Mouse (Mus musculus): ENCODE results near the gene Clec2e. TPM values are rescaled to one million over a fixed set of nuclear protein-coding genes. Genes with fewer than 3 reads are reported as not detected.
"Not testable (repeated sequence)": the region's sequence is repeated elsewhere in the genome, so short reads cannot be mapped to it uniquely, and the experiment has no call there.

Gene Clec2e
- total RNA-seq (2017): not detected in 2 replicates

- ATAC-seq (replicated peaks; ENCODE audit: low read depth, poor library complexity, severe bottlenecking): not testable (repeated sequence)
Measured at GRCm38 (mm10) chr6:129100794-129101193, at the start of gene Clec2e. Gene Clec2e, minus strand, starts transcription at chr6:129100913.

- no peak for ATAC-seq (replicated peaks; ENCODE audit: low read depth, poor library complexity, severe bottlenecking)
Measured at GRCm38 (mm10) chr6:129146812-129147211, 46.1 kb upstream of the Clec2e start.

- no peak for ATAC-seq (replicated peaks; ENCODE audit: low read depth, poor library complexity, severe bottlenecking)
Measured at GRCm38 (mm10) chr6:129132604-129133341, 32.1 kb upstream of the Clec2e start.

- ATAC-seq (replicated peaks; ENCODE audit: low read depth, poor library complexity, severe bottlenecking): no peak
Measured at GRCm38 (mm10) chr6:129126861-129127260, 26.1 kb upstream of the Clec2e start.

GRCm38 (mm10) chr6:129124531-129124930, 23.8 kb upstream of the Clec2e start:
- not testable (repeated sequence) for ATAC-seq (replicated peaks; ENCODE audit: low read depth, poor library complexity, severe bottlenecking)

GRCm38 (mm10) chr6:129116223-129116622, 15.5 kb upstream of the Clec2e start:
- peak; percentile 81 for ATAC-seq (replicated peaks; ENCODE audit: low read depth, poor library complexity, severe bottlenecking)

GRCm38 (mm10) chr6:129114237-129114636, 13.5 kb upstream of the Clec2e start:
- ATAC-seq (replicated peaks; ENCODE audit: low read depth, poor library complexity, severe bottlenecking): not testable (repeated sequence)

- ATAC-seq (replicated peaks; ENCODE audit: low read depth, poor library complexity, severe bottlenecking): no peak
Measured at GRCm38 (mm10) chr6:129113769-129114168, 13.1 kb upstream of the Clec2e start.

- peak; percentile 34 for ATAC-seq (replicated peaks; ENCODE audit: low read depth, poor library complexity, severe bottlenecking)
Measured at GRCm38 (mm10) chr6:129113030-129113673, 12.4 kb upstream of the Clec2e start.

- ATAC-seq (replicated peaks; ENCODE audit: low read depth, poor library complexity, severe bottlenecking): no peak
Measured at GRCm38 (mm10) chr6:129112526-129112925, 11.8 kb upstream of the Clec2e start.

GRCm38 (mm10) chr6:129107916-129108315, 7.2 kb upstream of the Clec2e start:
- ATAC-seq (replicated peaks; ENCODE audit: low read depth, poor library complexity, severe bottlenecking): no peak

- peak; percentile 89 for ATAC-seq (replicated peaks; ENCODE audit: low read depth, poor library complexity, severe bottlenecking)
Measured at GRCm38 (mm10) chr6:129102858-129103555, 2.3 kb upstream of the Clec2e start.

GRCm38 (mm10) chr6:129101604-129102003, 891 bp upstream of the Clec2e start:
- no peak for ATAC-seq (replicated peaks; ENCODE audit: low read depth, poor library complexity, severe bottlenecking)

GRCm38 (mm10) chr6:129097929-129098328, 2.8 kb downstream of the Clec2e start:
- ATAC-seq (replicated peaks; ENCODE audit: low read depth, poor library complexity, severe bottlenecking): peak; percentile 85

- ATAC-seq (replicated peaks; ENCODE audit: low read depth, poor library complexity, severe bottlenecking): peak; percentile 83
Measured at GRCm38 (mm10) chr6:129095166-129095565, 5.5 kb downstream of the Clec2e start.

GRCm38 (mm10) chr6:129088596-129088995, 12.1 kb downstream of the Clec2e start:
- ATAC-seq (replicated peaks; ENCODE audit: low read depth, poor library complexity, severe bottlenecking): not testable (repeated sequence)

- no peak for ATAC-seq (replicated peaks; ENCODE audit: low read depth, poor library complexity, severe bottlenecking)
Measured at GRCm38 (mm10) chr6:129088161-129088560, 12.6 kb downstream of the Clec2e start.

- ATAC-seq (replicated peaks; ENCODE audit: low read depth, poor library complexity, severe bottlenecking): not testable (repeated sequence)
Measured at GRCm38 (mm10) chr6:129086031-129086430, 14.7 kb downstream of the Clec2e start.

GRCm38 (mm10) chr6:129085098-129085497, 15.6 kb downstream of the Clec2e start:
- no peak for ATAC-seq (replicated peaks; ENCODE audit: low read depth, poor library complexity, severe bottlenecking)

- ATAC-seq (replicated peaks; ENCODE audit: low read depth, poor library complexity, severe bottlenecking): peak; percentile 99
Measured at GRCm38 (mm10) chr6:129066986-129067385, 33.7 kb downstream of the Clec2e start.

GRCm38 (mm10) chr6:129066530-129066929, 34.2 kb downstream of the Clec2e start:
- ATAC-seq (replicated peaks; ENCODE audit: low read depth, poor library complexity, severe bottlenecking): no peak
